In the genomic region with DNA sequence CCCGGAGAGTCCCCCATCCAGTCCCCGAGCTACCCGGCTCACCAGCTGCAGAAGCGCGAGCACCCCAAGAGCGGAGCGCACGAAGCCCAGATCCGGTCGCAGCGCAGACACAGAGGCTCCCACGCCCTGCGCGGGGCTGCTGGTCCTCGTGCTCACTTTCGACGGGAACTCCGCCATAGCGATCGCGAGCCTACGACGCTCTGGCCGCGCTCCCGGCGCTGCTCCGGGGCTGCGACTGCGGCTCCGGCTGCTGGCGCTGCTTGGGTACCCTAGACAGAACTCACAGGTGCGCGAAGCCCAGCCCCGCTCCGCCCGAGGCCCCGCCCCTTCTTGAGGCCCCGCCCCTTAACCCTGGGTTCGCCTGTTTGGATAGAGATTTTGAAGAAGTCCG, we compare ENCODE assay signal across 8 mouse cellular contexts. TPM values are rescaled to one million over a fixed set of nuclear protein-coding genes. Genes with fewer than 3 reads are reported as not detected.
DNase-seq lines count a peak whose midpoint lies in the region; ATAC-seq lines count a peak whose summit lies in the region.

Gene Pllp (minus strand): TSS at position 285 of the 391 bp plus-strand sequence.

- no peak within 1 kb of the TSS for H3K27ac ChIP-seq in embryonic facial prominence, embryonic 13.5 days
- H3K27ac ChIP-seq in intestine, embryonic 14.5 days (ENCODE audit: low read depth): no peak within 1 kb of the TSS
- H3K27ac ChIP-seq in midbrain, embryonic 10.5 days (replicated peaks): peak within 1 kb of the TSS; percentile 46; the same call in 1 of the 2 replicates

- WGBS in embryonic facial prominence, embryonic 13.5 days: under 1% methylated on average over 41 of the region's 41 CpGs
- WGBS in intestine, embryonic 14.5 days: under 1% methylated on average over 41 of the region's 41 CpGs
- WGBS in midbrain, embryonic 10.5 days: under 1% methylated on average over 41 of the region's 41 CpGs

- peak within 1 kb of the TSS; percentile 49 for H3K4me3 ChIP-seq in embryonic facial prominence, embryonic 13.5 days
- peak within 1 kb of the TSS; percentile 47 for H3K4me3 ChIP-seq in intestine, embryonic 14.5 days (ENCODE audit: low read depth, low read length)
- peak within 1 kb of the TSS; percentile 57 for H3K4me3 ChIP-seq in midbrain, embryonic 10.5 days

- peaks cover 30% of the 10 kb centered on the region for H3K4me1 ChIP-seq in embryonic facial prominence, embryonic 13.5 days
- H3K4me1 ChIP-seq in intestine, embryonic 14.5 days (replicated peaks; ENCODE audit: control insufficient read depth, insufficient read depth, low read length): peaks cover 4% of the 10 kb centered on the region; the same call in 1 of the 2 replicates
- peaks cover 25% of the 10 kb centered on the region for H3K4me1 ChIP-seq in midbrain, embryonic 10.5 days

- H3K27me3 ChIP-seq in embryonic facial prominence, embryonic 13.5 days: peaks cover 64% of the 10 kb centered on the region
- peaks cover 37% of the 10 kb centered on the region for H3K27me3 ChIP-seq in intestine, embryonic 14.5 days (replicated peaks; ENCODE audit: control insufficient read depth, insufficient read depth, low read length)
- peaks cover 78% of the 10 kb centered on the region for H3K27me3 ChIP-seq in midbrain, embryonic 10.5 days (ENCODE audit: low read depth, poor library complexity, severe bottlenecking)

- H3K4me2 ChIP-seq in embryonic facial prominence, embryonic 13.5 days: peak within 1 kb of the TSS; percentile 79
- H3K4me2 ChIP-seq in intestine, embryonic 14.5 days (ENCODE audit: low read length): peak within 1 kb of the TSS; percentile 63

- ATAC-seq in CD4-positive, CD25-positive, alpha-beta regulatory T cell, adult 4 months: peak; percentile 41
- peak; percentile 57; the same call in 1 of the 2 replicates for ATAC-seq in embryonic facial prominence, embryonic 13.5 days (ENCODE audit: insufficient number of reproducible peaks, insufficient read depth, low FRiP score, low TSS enrichment, low read depth)
- peak; percentile 83 for ATAC-seq in intestine, embryonic 14.5 days (replicated peaks; ENCODE audit: low FRiP score, low TSS enrichment, low read depth)

- no peaks in the 10 kb centered on the region for H3K36me3 ChIP-seq in embryonic facial prominence, embryonic 13.5 days
- no peaks in the 10 kb centered on the region for H3K36me3 ChIP-seq in intestine, embryonic 14.5 days (ENCODE audit: control insufficient read depth, insufficient read depth, low read length)
- no peaks in the 10 kb centered on the region for H3K36me3 ChIP-seq in midbrain, embryonic 10.5 days

- peak within 1 kb of the TSS; percentile 54 for H3K9ac ChIP-seq in embryonic facial prominence, embryonic 13.5 days
- H3K9ac ChIP-seq in intestine, embryonic 14.5 days (ENCODE audit: low read length): peak within 1 kb of the TSS; percentile 38

- DNase-seq in adrenal gland, postnatal 10 days: peak; percentile 67
- DNase-seq in adrenal gland, adult 18-20 months (ENCODE audit: low spot score in 2 of 2): no peak
- DNase-seq in intestine, embryonic 14.5 days (ENCODE audit: low spot score): peak; percentile 87
- DNase-seq in left cerebral cortex, postnatal 14 days (ENCODE audit: low spot score in 2 of 2): peak; percentile 52 to 64
- peak; percentile 47 for DNase-seq in midbrain, embryonic 10.5 days (ENCODE audit: low spot score)
- peak; percentile 44 for DNase-seq in thymus, postnatal 0 days (ENCODE audit: low spot score)

- H3K9me3 ChIP-seq in embryonic facial prominence, embryonic 13.5 days: no peaks in the 10 kb centered on the region
- H3K9me3 ChIP-seq in intestine, embryonic 14.5 days (ENCODE audit: control insufficient read depth, low read length): no peaks in the 10 kb centered on the region
- H3K9me3 ChIP-seq in midbrain, embryonic 10.5 days (replicated peaks): no peaks in the 10 kb centered on the region

- intact Hi-C loops in left cerebral cortex, postnatal 14 days (cut with DNase I): loop anchor here (5.0 kb wide), 1 partner anchor 169 kb away; no protein-coding TSS in a partner anchor

RNA-seq across cellular contexts. Expression of gene Pllp, which starts in this region (rescaled TPM):
- 1 to 10 TPM; 2.0 to 3.9 TPM for total RNA-seq in adrenal gland, postnatal 10 days (2021)
- total RNA-seq in adrenal gland, adult 18-20 months (2021): under 1 TPM; 0.46 to 0.93 TPM
- polyA plus RNA-seq in CD4-positive, CD25-positive, alpha-beta regulatory T cell, adult 4 months (2017; shearing (Covaris generic)): under 1 TPM in 1 of 2 experiments, not detected in 1; 0.47 TPM
- 3.4 and 4.1 TPM in 2 replicates for polyA plus RNA-seq in embryonic facial prominence, embryonic 13.5 days (2015; fragmentation: Nextera tagmentation; extraction: Ambion mirVana)
- polyA plus RNA-seq in intestine, embryonic 14.5 days (2014; fragmentation: Nextera tagmentation; extraction: Ambion mirVana): 41.0 and 45.1 TPM in 2 replicates
- 10 to 100 TPM; 32.1 to 44.9 TPM for total RNA-seq in left cerebral cortex, postnatal 14 days (2021)
- 0.34 and 0.36 TPM in 2 replicates for polyA plus RNA-seq in midbrain, embryonic 10.5 days (2016; fragmentation: Nextera tagmentation; extraction: Ambion mirVana)
- polyA plus RNA-seq in thymus, postnatal 0 days (2015; fragmentation: Nextera tagmentation; extraction: Ambion mirVana): 0.44 and 0.90 TPM in 2 replicates

Comparison
In these comparisons a context has a peak if more than half of its experiments do, and no peak if none do; other contexts are left out.
1. RNA of gene Pllp (total RNA-seq): 32.1 to 44.9 TPM in left cerebral cortex, postnatal 14 days; 2.0 to 3.9 TPM in adrenal gland, postnatal 10 days and 0.46 to 0.93 TPM in adrenal gland, adult 18-20 months; every median in the first group is over 4 times any median in the second.
2. DNase-seq: peak in adrenal gland, postnatal 10 days (single experiment), intestine, embryonic 14.5 days (single experiment) and left cerebral cortex, postnatal 14 days (2 of 2); none in adrenal gland, adult 18-20 months (0 of 2).
3. Peak in ATAC-seq in CD4-positive, CD25-positive, alpha-beta regulatory T cell, adult 4 months; RNA of the gene not detected or under 1 TPM.
4. Peak in DNase-seq, H3K4me3 ChIP-seq and H3K27ac ChIP-seq in midbrain, embryonic 10.5 days; RNA of the gene not detected or under 1 TPM.
5. Peak in DNase-seq in thymus, postnatal 0 days; RNA of the gene not detected or under 1 TPM.
6. Peak in every context shown above with its lines, with median percentiles within 50 percentile points of each other: ATAC-seq and H3K4me3 ChIP-seq.